Mouse (Mus musculus) forebrain, embryonic 11.5 days (tissue): ENCODE data around the gene Myh3. TPM values are rescaled to one million over a fixed set of nuclear protein-coding genes. Genes with fewer than 3 reads are reported as not detected.
A peak's percentile ranks its signal among the peaks of the same experiment; 100 is the strongest.
"Not testable (repeated sequence)": the region's sequence is repeated elsewhere in the genome, so short reads cannot be mapped to it uniquely, and the experiment has no call there.

Experiments used
- ATAC-seq: fragments of 200-750 bp; cut with Nextera tagmentation; replicated peaks from 2 replicates; pipeline ENCODE4 v1.8.0; 2017; ENCODE audit warnings: moderate TSS enrichment; ENCODE audit not compliant: low FRiP score
- DNase-seq: peaks from one replicate; pipeline ENCODE4 v3.0.0-alpha.2; 2017; ENCODE audit warnings: low spot score
- H3K27ac ChIP-seq: fragments of 300-500 bp; sonication (generic); 2 replicates; pipeline ENCODE4 v1.5.1; 2014; ENCODE audit warnings: low read depth, low read length
- H3K27me3 ChIP-seq: fragments of 300-500 bp; sonication (generic); 2 replicates; pipeline ENCODE4 v1.6.1; 2014; ENCODE audit warnings: mild to moderate bottlenecking, low read length, mixed read lengths; ENCODE audit not compliant: control insufficient read depth, insufficient read depth
- H3K36me3 ChIP-seq: fragments of 300-500 bp; sonication (generic); 2 replicates; pipeline ENCODE4 v1.6.1; 2014; ENCODE audit warnings: mild to moderate bottlenecking, low read length, moderate library complexity, mixed read lengths; ENCODE audit not compliant: control insufficient read depth, insufficient read depth
- H3K4me1 ChIP-seq: fragments of 300-500 bp; sonication (generic); replicated peaks from 2 replicates; pipeline ENCODE4 v1.6.1; 2014; ENCODE audit warnings: low read length, mixed read lengths; ENCODE audit not compliant: control insufficient read depth, insufficient read depth
- H3K4me2 ChIP-seq: fragments of 300-500 bp; sonication (generic); 2 replicates; pipeline ENCODE4 v1.6.1; 2014; ENCODE audit warnings: low read depth, mild to moderate bottlenecking, low read length, moderate library complexity, mixed read lengths; ENCODE audit not compliant: severe bottlenecking
- H3K4me3 ChIP-seq: fragments of 300-500 bp; sonication (generic); 2 replicates; pipeline ENCODE4 v1.5.1; 2014; ENCODE audit warnings: low read depth, low read length
- H3K9ac ChIP-seq: fragments of 300-500 bp; sonication (generic); 2 replicates; pipeline ENCODE4 v1.6.1; 2014; ENCODE audit warnings: low read length
- H3K9me3 ChIP-seq: fragments of 300-500 bp; sonication (generic); 2 replicates; pipeline ENCODE4 v1.6.1; 2016; ENCODE audit warnings: low read length, mixed read lengths; ENCODE audit not compliant: control insufficient read depth
- WGBS: fragments of 180-500 bp; shearing (Covaris S2); extraction: QIAGEN DNeasy Blood & Tissue Kit; methylation state at CpG from one replicate; pipeline ENCODE4 v1.1.7; 2014; 5-methylcytosine and 5-hydroxymethylcytosine counted together
- polyA plus RNA-seq: library from polyadenylated mRNA; unstranded; fragments of >200 nt; fragmentation: Nextera tagmentation; extraction: Ambion mirVana; gene quantifications from 2 replicates; pipeline ENCODE4 v1.2.1, GENCODE M21; 2014

Gene Myh3
- polyA plus RNA-seq, 1 experiment from 2014 or later: 0.48 TPM

GRCm38 (mm10) chr11:67092354-67092753 lies 14.3 kb downstream of the Myh3 start:
- not testable (repeated sequence) for H3K4me3 ChIP-seq

GRCm38 (mm10) chr11:67093201-67093600 lies 15.1 kb downstream of the Myh3 start:
- Histone ChIP-seq H3K4me1 (no peaks in the 10 kb centered on the region), H3K9me3 (no peaks in the 10 kb centered on the region), H3K4me3 (no peak overlapping the region), H3K27ac (no peak overlapping the region), H3K9ac (no peak overlapping the region), H3K36me3 (no peaks in the 10 kb centered on the region), H3K27me3 (no peaks in the 10 kb centered on the region), H3K4me2 (no peak overlapping the region)
- DNase-seq: no peak
- WGBS: 85% methylated on average over 9 of the region's 9 CpGs
- ATAC-seq: no peak

More at GRCm38 (mm10) chr11:67092354-67092753, 14.3 kb downstream of the Myh3 start:
- 93% methylated on average over 12 of the region's 12 CpGs for WGBS
- not testable (repeated sequence) for H3K9ac ChIP-seq, ATAC-seq, H3K9me3 ChIP-seq, H3K36me3 ChIP-seq, H3K27me3 ChIP-seq, H3K4me2 ChIP-seq, H3K27ac ChIP-seq, DNase-seq, H3K4me1 ChIP-seq

DNA sequence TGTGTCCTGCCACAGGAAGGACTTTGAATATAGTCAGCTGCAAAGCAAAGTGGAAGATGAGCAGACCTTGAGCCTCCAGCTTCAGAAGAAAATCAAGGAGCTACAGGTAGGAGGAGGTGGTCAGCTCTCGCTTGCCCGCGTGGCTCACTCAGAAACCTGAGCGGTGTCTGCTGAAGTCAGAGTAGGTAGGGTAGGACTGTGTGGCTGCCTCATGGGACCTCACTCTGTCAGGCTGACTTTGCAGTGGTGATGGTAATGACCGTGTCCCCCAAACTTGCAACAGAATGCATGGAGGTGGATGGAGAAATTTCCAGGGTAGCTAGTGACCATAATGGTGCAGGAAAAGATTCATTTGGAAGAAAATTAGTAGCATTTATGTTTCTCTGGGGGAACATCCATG lies 15.6 kb downstream of the Myh3 start:
- H3K9ac ChIP-seq: no peak overlapping the region
- no peaks in the 10 kb centered on the region for H3K27me3 ChIP-seq
- ATAC-seq (no peak), DNase-seq (no peak)
- 97% methylated on average over 5 of the region's 5 CpGs for WGBS
- no peak overlapping the region for H3K4me3 ChIP-seq
- no peak overlapping the region for H3K4me2 ChIP-seq
- H3K4me1 ChIP-seq: no peaks in the 10 kb centered on the region
- no peak overlapping the region for H3K27ac ChIP-seq
- no peaks in the 10 kb centered on the region for H3K36me3 ChIP-seq
- H3K9me3 ChIP-seq: no peaks in the 10 kb centered on the region

GRCm38 (mm10) chr11:67094470-67094869 lies 16.4 kb downstream of the Myh3 start:
- Histone ChIP-seq H3K27ac (no peak overlapping the region), H3K4me2 (no peak overlapping the region), H3K4me1 (no peaks in the 10 kb centered on the region), H3K9me3 (no peaks in the 10 kb centered on the region), H3K9ac (no peak overlapping the region), H3K36me3 (no peaks in the 10 kb centered on the region), H3K27me3 (no peaks in the 10 kb centered on the region), H3K4me3 (no peak overlapping the region)
- DNase-seq (peak; percentile 2), ATAC-seq (no peak)
- WGBS: 82% methylated on average over 26 of the region's 29 CpGs

DNA sequence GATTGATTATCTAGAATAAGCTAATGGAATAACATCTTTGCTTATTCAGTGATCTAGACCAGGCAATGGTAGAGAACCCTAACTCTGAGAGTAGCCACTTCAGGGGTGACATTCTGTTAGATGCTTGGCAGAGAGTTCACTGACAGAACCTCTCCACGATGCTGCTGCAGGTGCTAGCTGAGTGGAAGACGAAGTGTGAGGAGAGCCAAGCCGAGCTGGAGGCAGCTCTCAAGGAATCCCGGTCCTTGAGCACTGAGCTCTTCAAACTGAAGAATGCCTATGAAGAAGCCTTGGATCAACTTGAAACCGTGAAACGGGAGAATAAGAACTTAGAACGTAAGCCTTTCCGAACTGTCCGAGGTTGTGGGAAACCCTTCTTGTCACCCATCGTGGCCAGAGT lies 19.6 kb downstream of the Myh3 start:
- Histone ChIP-seq H3K4me2 (no peak overlapping the region), H3K36me3 (no peaks in the 10 kb centered on the region), H3K4me3 (no peak overlapping the region), H3K9me3 (no peaks in the 10 kb centered on the region), H3K4me1 (no peaks in the 10 kb centered on the region), H3K27ac (no peak overlapping the region), H3K9ac (no peak overlapping the region), H3K27me3 (no peaks in the 10 kb centered on the region)
- WGBS: 92% methylated on average over 10 of the region's 10 CpGs
- ATAC-seq (no peak), DNase-seq (peak; percentile 8)

DNA sequence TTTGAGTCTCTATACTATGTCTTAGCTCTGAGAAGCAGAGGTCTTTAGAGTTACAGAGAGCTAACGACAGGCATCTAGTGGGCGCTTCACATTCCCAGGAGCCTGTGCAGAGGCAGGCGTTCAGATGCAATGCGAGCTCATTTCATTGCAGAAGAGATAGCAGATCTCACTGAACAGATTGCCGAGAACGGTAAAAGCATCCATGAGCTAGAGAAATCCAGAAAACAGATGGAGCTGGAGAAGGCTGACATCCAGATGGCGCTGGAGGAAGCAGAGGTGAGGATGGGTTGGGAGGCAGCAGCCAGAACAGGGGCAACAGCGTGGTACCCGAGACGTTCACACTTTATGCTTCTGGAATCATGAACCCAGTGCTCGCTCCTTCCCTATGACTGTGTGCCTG lies 20.3 kb downstream of the Myh3 start:
- WGBS: 91% methylated on average over 11 of the region's 11 CpGs
- Histone ChIP-seq H3K4me3 (no peak overlapping the region), H3K27ac (no peak overlapping the region), H3K27me3 (no peaks in the 10 kb centered on the region), H3K9me3 (no peaks in the 10 kb centered on the region), H3K4me2 (no peak overlapping the region), H3K36me3 (no peaks in the 10 kb centered on the region), H3K9ac (no peak overlapping the region), H3K4me1 (no peaks in the 10 kb centered on the region)
- peak; percentile 15 for DNase-seq
- ATAC-seq: no peak

- no peak overlapping the region for H3K4me3 ChIP-seq
- H3K4me2 ChIP-seq: no peak overlapping the region
- no peak overlapping the region for H3K9ac ChIP-seq
- no peaks in the 10 kb centered on the region for H3K27me3 ChIP-seq
- whole genome bisulfite sequencing: 93% methylated on average over 16 of the region's 16 CpGs
- DNase-seq (no peak), ATAC-seq (no peak)
- H3K27ac ChIP-seq: no peak overlapping the region
- no peaks in the 10 kb centered on the region for H3K9me3 ChIP-seq
- no peaks in the 10 kb centered on the region for H3K4me1 ChIP-seq
- no peaks in the 10 kb centered on the region for H3K36me3 ChIP-seq
These were observed 21.1 kb downstream of the Myh3 start for GRCm38 (mm10) chr11:67099241-67099640.

DNA sequence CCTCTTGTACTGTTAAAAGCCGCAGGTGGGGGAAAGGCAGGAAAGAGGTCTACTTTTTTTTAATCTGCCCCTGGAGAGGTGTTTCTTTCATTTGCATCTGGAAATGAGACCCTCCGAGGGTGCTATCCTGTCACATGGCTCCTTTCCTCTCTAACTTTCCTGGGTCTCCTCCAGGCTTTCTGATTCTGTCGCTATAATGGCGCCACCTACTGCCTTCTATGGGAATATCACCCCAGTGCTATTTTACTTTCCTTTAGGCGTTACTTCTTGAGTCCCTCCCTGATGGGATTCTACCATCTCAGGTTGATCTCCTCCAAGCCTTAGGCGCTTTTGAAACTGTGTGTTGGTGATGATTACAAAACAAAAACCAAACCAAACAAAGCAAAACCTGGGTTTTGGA lies 22.1 kb downstream of the Myh3 start:
- H3K9me3 ChIP-seq: no peaks in the 10 kb centered on the region
- no peak overlapping the region for H3K9ac ChIP-seq
- H3K4me2 ChIP-seq: no peak overlapping the region
- no peaks in the 10 kb centered on the region for H3K4me1 ChIP-seq
- no peak overlapping the region for H3K27ac ChIP-seq
- H3K27me3 ChIP-seq: no peaks in the 10 kb centered on the region
- no peaks in the 10 kb centered on the region for H3K36me3 ChIP-seq
- no peak overlapping the region for H3K4me3 ChIP-seq
- no peak for DNase-seq
- ATAC-seq: no peak
- WGBS: 36% methylated on average over 6 of the region's 6 CpGs

DNA sequence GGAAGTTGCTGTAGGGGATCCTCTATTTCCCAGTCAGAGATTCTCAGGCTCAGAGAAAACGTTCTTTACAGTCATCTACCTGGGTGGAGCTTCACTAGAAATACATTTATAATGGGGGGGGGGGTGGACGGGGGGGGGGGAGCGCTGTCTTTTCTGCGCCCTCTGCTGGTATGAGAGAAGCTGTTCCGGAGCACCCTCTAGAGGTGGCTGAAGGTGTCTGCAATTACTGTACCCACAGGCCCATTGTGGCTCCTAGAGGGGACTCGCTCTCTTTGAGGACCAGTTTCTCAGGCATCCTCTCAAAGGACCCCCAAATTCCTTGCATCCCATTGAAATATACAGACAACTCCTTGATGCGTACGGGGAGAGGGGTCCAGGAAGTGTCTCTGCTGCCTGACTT lies 23.6 kb downstream of the Myh3 start:
- H3K27me3 ChIP-seq: no peaks in the 10 kb centered on the region
- H3K4me3 ChIP-seq: no peak overlapping the region
- WGBS: 32% methylated on average over 8 of the region's 8 CpGs
- no peak; the same call in 1 of the 2 replicates for ATAC-seq
- H3K9ac ChIP-seq: no peak overlapping the region
- H3K9me3 ChIP-seq: no peaks in the 10 kb centered on the region
- H3K27ac ChIP-seq: no peak overlapping the region
- no peaks in the 10 kb centered on the region for H3K36me3 ChIP-seq
- DNase-seq: peak; percentile 62
- H3K4me2 ChIP-seq: no peak overlapping the region
- no peaks in the 10 kb centered on the region for H3K4me1 ChIP-seq
